Mouse (Mus musculus) CH12.LX (cell line): Measurements from ENCODE around the gene Slc11a1. TPM values are rescaled to one million over a fixed set of nuclear protein-coding genes. Genes with fewer than 3 reads are reported as not detected.

ENCODE experiments used
- DNase-seq: peaks from one replicate; pipeline ENCODE4 v3.0.0-alpha.2; 2013; ENCODE audit errors: extremely low read depth
- H3K27ac ChIP-seq: 2 replicates; pipeline ENCODE4 v1.5.1; 2012; ENCODE audit warnings: low read depth, mild to moderate bottlenecking, control low read depth, moderate library complexity; ENCODE audit not compliant: insufficient read depth
- H3K27me3 ChIP-seq: replicated peaks from 2 replicates; pipeline ENCODE3; 2012; ENCODE audit warnings: inconsistent platforms
- H3K36me3 ChIP-seq, 2 experiments: replicated peaks in 1 of 2; 2 replicates each; pipeline versions ENCODE3 to v1.6.1; 2012; ENCODE audit warnings: inconsistent platforms in 1 of 2, low read length in 1 of 2, mild to moderate bottlenecking in 1 of 2, mixed read lengths in 1 of 2, moderate library complexity in 1 of 2; ENCODE audit not compliant: control insufficient read depth in 1 of 2, insufficient read depth in 1 of 2
- H3K4me1 ChIP-seq, 2 experiments: 2 replicates each; pipeline ENCODE4 v1.6.1; 2012; ENCODE audit warnings: inconsistent platforms in 1 of 2, moderate library complexity in 1 of 2; ENCODE audit not compliant: insufficient read depth in 2 of 2, control insufficient read depth in 1 of 2
- H3K4me2 ChIP-seq: 2 replicates; pipeline ENCODE4 v1.6.1; 2012; ENCODE audit warnings: low read depth, mild to moderate bottlenecking, control low read depth; ENCODE audit not compliant: poor library complexity, insufficient read depth, severe bottlenecking
- H3K4me3 ChIP-seq, 3 experiments: fragments of 150-350 bp in 1 of 3; sonication (generic) in 1 of 3; replicated peaks in 1 of 3; 2 replicates each; pipeline versions ENCODE3 to v1.5.1; 2011 to 2012; ENCODE audit warnings: low read depth in 2 of 3, low read length in 2 of 3, mild to moderate bottlenecking in 2 of 3, moderate library complexity in 2 of 3, control low read depth in 1 of 3, improper control_type of control experiment in 1 of 3, inconsistent platforms in 1 of 3, mixed read lengths in 1 of 3; ENCODE audit not compliant: poor library complexity in 1 of 3
- H3K79me2 ChIP-seq: replicated peaks from 2 replicates; pipeline ENCODE4 v1.6.1; 2012; ENCODE audit warnings: mild to moderate bottlenecking, moderate library complexity; ENCODE audit not compliant: control insufficient read depth, poor library complexity, insufficient read depth, severe bottlenecking; ENCODE audit errors: extremely low read depth
- H3K9ac ChIP-seq: 2 replicates; pipeline ENCODE4 v1.6.1; 2012; ENCODE audit warnings: low read depth, mild to moderate bottlenecking, control low read depth, moderate library complexity; ENCODE audit not compliant: insufficient read depth
- H3K9me3 ChIP-seq: replicated peaks from 2 replicates; pipeline ENCODE3; 2012; ENCODE audit warnings: low read length, inconsistent platforms, mixed read lengths
- BHLHE40 ChIP-seq: IDR thresholded peaks from 2 replicates; pipeline ENCODE4 v1.6.1; 2011; ENCODE audit warnings: mild to moderate bottlenecking, low read depth, low read length, improper control_type of control experiment
- CHD1 ChIP-seq: IDR thresholded peaks from 2 replicates; pipeline ENCODE4 v1.6.1; 2012; ENCODE audit warnings: low read depth, low read length, improper control_type of control experiment, inconsistent platforms
- CHD2 ChIP-seq: IDR thresholded peaks from 2 replicates; pipeline ENCODE4 v1.6.1; 2011; ENCODE audit warnings: low read length, improper control_type of control experiment
- CTCF ChIP-seq, 2 experiments: IDR thresholded peaks in 1 of 2; conservative IDR thresholded peaks in 1 of 2; 2 replicates each; pipeline ENCODE4 v1.5.1; 2011 to 2012; ENCODE audit warnings: low read depth in 2 of 2, low read length in 2 of 2, improper control_type of control experiment in 1 of 2, inconsistent platforms in 1 of 2, mild to moderate bottlenecking in 1 of 2, moderate library complexity in 1 of 2
- GABPA ChIP-seq: IDR thresholded peaks from 2 replicates; pipeline ENCODE4 v1.6.1; 2012; ENCODE audit warnings: low read depth, low read length, improper control_type of control experiment, inconsistent platforms; ENCODE audit not compliant: insufficient replicate concordance
- HCFC1 ChIP-seq: IDR thresholded peaks from 2 replicates; pipeline ENCODE4 v1.6.1; 2012; ENCODE audit warnings: low read depth, mild to moderate bottlenecking, inconsistent platforms, low read length, improper control_type of control experiment
- JUN ChIP-seq: IDR thresholded peaks from 2 replicates; pipeline ENCODE4 v1.6.1; 2011; ENCODE audit warnings: low read depth, mild to moderate bottlenecking, low read length, improper control_type of control experiment, moderate library complexity; ENCODE audit not compliant: insufficient read depth
- MAFK ChIP-seq: IDR thresholded peaks from 2 replicates; pipeline ENCODE4 v1.6.1; 2011; ENCODE audit warnings: low read length, improper control_type of control experiment; ENCODE audit not compliant: insufficient replicate concordance
- MXI1 ChIP-seq: IDR thresholded peaks from 2 replicates; pipeline ENCODE4 v1.6.1; 2011; ENCODE audit warnings: mild to moderate bottlenecking, low read depth, low read length, improper control_type of control experiment
- MYC ChIP-seq: IDR thresholded peaks from 2 replicates; pipeline ENCODE4 v1.6.1; 2011; ENCODE audit warnings: low read depth, mild to moderate bottlenecking, improper control_type of control experiment, low read length
- NELFE ChIP-seq: IDR thresholded peaks from 2 replicates; pipeline ENCODE4 v1.6.1; 2011; ENCODE audit warnings: low read depth, low read length, improper control_type of control experiment
- POLR2AphosphoS2 ChIP-seq: IDR thresholded peaks from 2 replicates; pipeline ENCODE4 v1.6.1; 2011; ENCODE audit warnings: low read depth, low read length, improper control_type of control experiment
- RAD21 ChIP-seq: IDR thresholded peaks from 2 replicates; pipeline ENCODE4 v1.6.1; 2011; ENCODE audit warnings: low read depth, mild to moderate bottlenecking, low read length, improper control_type of control experiment, moderate library complexity
- RCOR1 ChIP-seq: conservative IDR thresholded peaks from 2 replicates; pipeline ENCODE4 v1.6.1; 2012; ENCODE audit warnings: low read depth, mild to moderate bottlenecking, inconsistent platforms, low read length, improper control_type of control experiment
- TBP ChIP-seq: conservative IDR thresholded peaks from 2 replicates; pipeline ENCODE4 v1.6.1; 2011; ENCODE audit warnings: low read depth, low read length, improper control_type of control experiment
- UBTF ChIP-seq: IDR thresholded peaks from 2 replicates; pipeline ENCODE4 v1.6.1; 2012; ENCODE audit warnings: low read depth, mild to moderate bottlenecking, inconsistent platforms, low read length, improper control_type of control experiment, moderate library complexity
- USF1 ChIP-seq: IDR thresholded peaks from 2 replicates; pipeline ENCODE4 v1.6.1; 2014; ENCODE audit warnings: low read depth, mild to moderate bottlenecking, inconsistent platforms, low read length, improper control_type of control experiment
- ZKSCAN1 ChIP-seq: IDR thresholded peaks from 2 replicates; pipeline ENCODE4 v1.6.1; 2012; ENCODE audit warnings: low read depth, inconsistent platforms, low read length, improper control_type of control experiment, borderline replicate concordance
- dilution Hi-C: fragments of 300-500 bp; cut with MboI; formaldehyde crosslinking; loops from 2 replicates; pipeline ENCODE4 v1.14.3; 2020; ENCODE audit warnings: low sequenced_read_pairs; ENCODE audit not compliant: extremely low pct_unique_long_range_greater_than_20kb, extremely low pct_ligation_motif_present
- in situ Hi-C: fragments of 300-500 bp; cut with MboI; formaldehyde crosslinking; loops from 3 replicates; pipeline ENCODE4 v1.14.3; 2019; ENCODE audit warnings: low sequenced_read_pairs, low pct_ligation_motif_present, low pct_unique_long_range_greater_than_20kb, mixed read lengths
- polyA plus RNA-seq: library from polyadenylated mRNA; unstranded; fragments of >175 nt; gene quantifications from 2 replicates; pipeline ENCODE4 v1.2.1, GENCODE M21; 2012; ENCODE audit warnings: low read depth; ENCODE audit not compliant: insufficient read length
- total RNA-seq, 2 experiments: library from RNA; depleted of rRNA; stranded (reverse); fragments of 300-350 nt in 1 of 2; fragments of >200 nt in 1 of 2; gene quantifications; 2 replicates each; pipeline ENCODE4 v1.2.3; 2012 to 2014

Gene Slc11a1
- total and polyA plus RNA-seq, 3 experiments, result 17.0 to 96.4 (median 35.7) TPM

GRCm38 (mm10) chr1:74384525-74384924, 9.5 kb downstream of the Slc11a1 start:
- Histone ChIP-seq H3K4me1 (peaks cover 41 to 83% of the 10 kb centered on the region in 2 experiments), H3K9me3 (no peaks in the 10 kb centered on the region), H3K27me3 (no peaks in the 10 kb centered on the region), H3K36me3 (peaks cover 0 to 23% of the 10 kb centered on the region in 2 experiments), H3K27ac (no peak overlapping the region), H3K4me3 (peak overlapping the region in 1 of 3 experiments; percentile 17), H3K9ac (no peak overlapping the region), H3K79me2 (no peaks in the 10 kb centered on the region), H3K4me2 (no peak overlapping the region)
- DNase-seq, result no peak
- in situ Hi-C loops, result no loop called here
- dilution Hi-C loops, result no loop called here
- TF ChIP-seq CHD2 (no peak), MXI1 (no peak), BHLHE40 (no peak), TBP (no peak), CHD1 (no peak), RCOR1 (no peak), NELFE (no peak), POLR2AphosphoS2 (no peak), RAD21 (no peak), USF1 (no peak), UBTF (no peak), ZKSCAN1 (no peak), CTCF (conservative IDR thresholded peaks at IDR 0.05 in 1 of 2, IDR thresholded peaks at IDR 0.05 in 1 of 2; ENCODE audit: low read depth in 2 of 2, low read length in 2 of 2) (no peak), GABPA (no peak), JUN (no peak), MYC (no peak), HCFC1 (no peak)

GRCm38 (mm10) chr1:74385064-74385463, 10.1 kb downstream of the Slc11a1 start:
- no peak for DNase-seq
- Histone ChIP-seq H3K4me3 (peak overlapping the region in 1 of 3 experiments; percentile 17), H3K9ac (no peak overlapping the region), H3K27me3 (no peaks in the 10 kb centered on the region), H3K27ac (no peak overlapping the region), H3K4me1 (peaks cover 38 to 82% of the 10 kb centered on the region in 2 experiments), H3K9me3 (no peaks in the 10 kb centered on the region), H3K79me2 (no peaks in the 10 kb centered on the region), H3K36me3 (peaks cover 0 to 23% of the 10 kb centered on the region in 2 experiments), H3K4me2 (no peak overlapping the region)
- TF ChIP-seq HCFC1 (no peak), POLR2AphosphoS2 (no peak), MAFK (no peak), JUN (no peak)
- dilution Hi-C loops, result no loop called here
- in situ Hi-C loops, result no loop called here
